Mouse (Mus musculus) heart, postnatal 36 days (tissue): ENCODE data around the gene Jazf1. TPM values are rescaled to one million over a fixed set of nuclear protein-coding genes. Genes with fewer than 3 reads are reported as not detected.
A peak's percentile ranks its signal among the peaks of the same experiment; 100 is the strongest.

Experiments used
- DNase-seq, 2 experiments: peaks; one replicate each; pipeline ENCODE4 v3.0.0; 2021 to 2022
- intact Hi-C: fragments of 180-260 bp; cut with DNase I; formaldehyde crosslinking; loops from one replicate; pipeline ENCODE4 v1.15.1; 2025
- total RNA-seq, 2 experiments: library from RNA; stranded (reverse); gene quantifications; 2 replicates each; pipeline ENCODE4 v1.2.3; 2021

The Jazf1 gene
- total RNA-seq, 2 experiments from 2014 or later: 2.4 to 3.5 TPM

- intact Hi-C loops: no loop called here
- DNase-seq: no peak
Observed at GRCm38 (mm10) chr6:52962600-52963429, 105.6 kb downstream of the Jazf1 start.

- no peak for DNase-seq
- intact Hi-C loops: no loop called here
Observed at GRCm38 (mm10) chr6:52961660-52962490, 106.6 kb downstream of the Jazf1 start.

GRCm38 (mm10) chr6:52957730-52958129 is 110.7 kb downstream of the Jazf1 start:
- DNase-seq: peak; percentile 74 to 81
- intact Hi-C loops: loop anchor here (1.0 to 2.0 kb wide), 2 partner anchors 12 to 29 kb away; no protein-coding TSS in a partner anchor

- DNase-seq: no peak
- intact Hi-C loops: loop anchor here (2.0 kb wide), 1 partner anchor 31 kb away; no protein-coding TSS in a partner anchor
Observed at GRCm38 (mm10) chr6:52956131-52956530, 112.3 kb downstream of the Jazf1 start.

GRCm38 (mm10) chr6:52955304-52955703 is 113.1 kb downstream of the Jazf1 start:
- no peak for DNase-seq
- intact Hi-C loops: no loop called here

GRCm38 (mm10) chr6:52954861-52955260 is 113.6 kb downstream of the Jazf1 start:
- intact Hi-C loops: no loop called here
- DNase-seq: no peak

- intact Hi-C loops: no loop called here
- DNase-seq: peak in 1 of 2 experiments; percentile 45
Observed at GRCm38 (mm10) chr6:52954441-52954840, 114.0 kb downstream of the Jazf1 start.

- intact Hi-C loops: no loop called here
- DNase-seq: no peak
Observed at GRCm38 (mm10) chr6:52952526-52952900, 115.9 kb downstream of the Jazf1 start.

- DNase-seq: no peak
- intact Hi-C loops: no loop called here
Observed at GRCm38 (mm10) chr6:52951871-52952525, 116.4 kb downstream of the Jazf1 start.

- DNase-seq: no peak
- intact Hi-C loops: no loop called here
Observed at GRCm38 (mm10) chr6:52950371-52950770, 118.1 kb downstream of the Jazf1 start.

- intact Hi-C loops: no loop called here
- DNase-seq: no peak
Observed at GRCm38 (mm10) chr6:52942534-52942933, 125.9 kb downstream of the Jazf1 start.

- DNase-seq: no peak
- intact Hi-C loops: no loop called here
Observed at GRCm38 (mm10) chr6:52942101-52942500, 126.3 kb downstream of the Jazf1 start.

GRCm38 (mm10) chr6:52937916-52938315 is 130.5 kb downstream of the Jazf1 start:
- intact Hi-C loops: no loop called here
- DNase-seq: no peak

- peak; percentile 53 to 72 for DNase-seq
- intact Hi-C loops: no loop called here
Observed at GRCm38 (mm10) chr6:52936995-52937394, 131.4 kb downstream of the Jazf1 start.

- DNase-seq: no peak
- intact Hi-C loops: no loop called here
Observed at GRCm38 (mm10) chr6:52934021-52934420, 134.4 kb downstream of the Jazf1 start.

- intact Hi-C loops: no loop called here
- no peak for DNase-seq
Observed at GRCm38 (mm10) chr6:52932603-52933178, 135.7 kb downstream of the Jazf1 start.

- intact Hi-C loops: no loop called here
- DNase-seq: no peak
Observed at GRCm38 (mm10) chr6:52929358-52929757, 139.1 kb downstream of the Jazf1 start.

GRCm38 (mm10) chr6:52926947-52927346 is 141.5 kb downstream of the Jazf1 start:
- DNase-seq: peak in 1 of 2 experiments; percentile 20
- intact Hi-C loops: loop anchor here (2.0 kb wide), 2 partner anchors 42 to 60 kb away; no protein-coding TSS in a partner anchor

GRCm38 (mm10) chr6:52925458-52926042 is 142.9 kb downstream of the Jazf1 start:
- DNase-seq: no peak
- intact Hi-C loops: loop anchor here (2.0 kb wide), 2 partner anchors 43 to 61 kb away; no protein-coding TSS in a partner anchor

GRCm38 (mm10) chr6:52921248-52921647 is 147.2 kb downstream of the Jazf1 start:
- intact Hi-C loops: no loop called here

More at GRCm38 (mm10) chr6:52921248-52921647, 147.2 kb downstream of the Jazf1 start:
- DNase-seq: no peak
